Mouse (Mus musculus): ENCODE data around the gene Rfc5.
"Not testable (repeated sequence)": the region's sequence is repeated elsewhere in the genome, so short reads cannot be mapped to it uniquely, and the experiment has no call there.

The Rfc5 gene

DNA sequence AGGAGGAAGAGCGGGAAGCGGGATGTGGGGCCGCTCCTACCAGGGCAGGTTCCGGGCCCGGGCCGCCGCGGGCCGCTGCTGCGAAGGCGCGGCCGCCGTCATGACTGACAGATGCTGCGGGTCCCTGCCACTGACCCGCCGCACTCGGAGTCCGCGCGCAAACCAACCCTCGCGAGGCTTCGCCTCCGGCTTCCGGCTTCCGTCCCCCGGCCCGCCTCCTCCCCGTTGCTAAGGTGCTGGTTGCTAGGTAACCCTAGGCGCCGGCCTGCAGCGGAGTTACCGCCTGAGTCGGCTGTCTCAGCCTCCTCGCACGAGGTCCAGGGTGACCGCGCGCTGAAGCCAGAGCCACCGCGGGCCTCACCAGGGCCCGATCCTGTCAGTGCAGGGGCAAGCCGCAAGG, at the start of gene Rfc5:
Rfc5 (minus strand) TSS at position 171 of the 400 bp plus-strand sequence.
- in situ Hi-C loops (cut with MboI, MseI): no loop called here

DNA sequence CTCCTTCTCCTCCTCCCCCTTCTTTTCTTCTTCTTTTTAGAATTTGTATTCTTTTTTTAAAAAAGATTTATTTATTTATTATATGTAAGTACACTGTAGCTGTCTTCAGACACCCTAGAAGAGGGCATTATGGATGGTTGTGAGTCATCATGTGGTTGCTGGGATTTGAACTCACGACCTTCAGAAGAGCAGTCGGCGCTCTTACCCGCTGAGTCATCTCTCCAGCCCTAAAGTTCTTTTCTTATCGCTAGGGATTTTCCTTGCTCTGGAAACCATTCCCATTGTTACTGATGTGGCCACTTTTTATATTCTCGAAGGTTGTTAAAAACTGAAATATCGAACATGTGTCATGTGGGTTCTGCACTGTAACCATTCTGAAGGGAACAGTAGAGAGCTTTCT, 44.7 kb upstream of the Rfc5 start:
- in situ Hi-C loops (cut with MboI, MseI): not testable (repeated sequence)

DNA sequence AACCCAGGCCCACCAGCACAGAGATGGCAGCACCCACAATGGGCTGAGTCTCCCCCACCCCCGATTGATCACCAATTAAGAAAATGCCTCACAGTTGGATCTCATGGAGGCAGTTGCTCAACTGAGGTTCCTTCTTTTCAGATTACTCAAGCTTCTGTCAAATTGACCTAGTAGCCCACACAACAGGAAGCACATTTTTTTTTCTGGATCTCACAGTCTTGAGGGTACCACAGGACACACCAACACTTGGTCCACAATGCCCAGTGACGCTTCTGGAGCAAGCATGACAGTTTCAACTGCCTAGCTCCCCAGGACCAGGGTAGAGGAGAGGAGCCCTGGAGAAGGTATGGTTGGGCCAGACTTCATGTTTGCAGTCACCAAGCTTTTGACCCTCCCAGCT, 28.6 kb upstream of the Rfc5 start:
- in situ Hi-C loops (cut with MboI, MseI): no loop called here

GRCm38 (mm10) chr5:117415011-117415912, 26.4 kb upstream of the Rfc5 start:
- in situ Hi-C loops (cut with MboI, MseI): no loop called here

DNA sequence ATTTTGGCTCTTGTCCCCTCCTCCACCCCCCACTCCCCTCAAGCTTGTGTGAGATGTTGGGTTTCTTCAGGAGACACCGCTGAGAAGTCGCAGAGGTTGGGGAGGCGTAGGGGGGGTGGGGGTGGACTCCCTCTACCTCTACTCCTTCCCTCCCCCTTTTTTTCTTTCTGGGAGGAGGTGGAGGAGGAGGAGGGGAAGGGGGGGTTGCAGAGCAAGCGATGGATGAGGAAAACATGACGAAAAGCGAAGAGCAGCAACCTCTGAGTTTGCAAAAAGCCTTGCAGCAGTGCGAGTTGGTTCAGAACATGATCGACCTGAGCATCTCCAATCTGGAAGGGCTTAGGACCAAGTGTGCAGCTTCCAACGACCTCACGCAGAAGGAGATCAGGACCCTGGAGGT, 25.8 kb upstream of the Rfc5 start:
- in situ Hi-C loops (cut with MboI, MseI): loop anchor here in 1 of 2 experiments (5.0 kb wide), 1 partner anchor 52 kb away; no protein-coding TSS in a partner anchor

- in situ Hi-C loops (cut with MboI, MseI): loop anchor here in 1 of 2 experiments (5.0 kb wide), 1 partner anchor 52 kb away; no protein-coding TSS in a partner anchor
Observed at GRCm38 (mm10) chr5:117413507-117414501, 25.0 kb upstream of the Rfc5 start, which contains the start of gene Ksr2. Gene Ksr2 (plus strand): TSS chr5:117414000.

- in situ Hi-C loops (cut with MboI, MseI): loop anchor here in 1 of 2 experiments (5.0 kb wide), 1 partner anchor 102 kb away; no protein-coding TSS in a partner anchor
Observed at GRCm38 (mm10) chr5:117409369-117409768, 20.5 kb upstream of the Rfc5 start.

- in situ Hi-C loops (cut with MboI, MseI): loop anchor here in 1 of 2 experiments (5.0 kb wide), 1 partner anchor 101 kb away; no protein-coding TSS in a partner anchor
Observed at GRCm38 (mm10) chr5:117408216-117408615, 19.4 kb upstream of the Rfc5 start.

DNA sequence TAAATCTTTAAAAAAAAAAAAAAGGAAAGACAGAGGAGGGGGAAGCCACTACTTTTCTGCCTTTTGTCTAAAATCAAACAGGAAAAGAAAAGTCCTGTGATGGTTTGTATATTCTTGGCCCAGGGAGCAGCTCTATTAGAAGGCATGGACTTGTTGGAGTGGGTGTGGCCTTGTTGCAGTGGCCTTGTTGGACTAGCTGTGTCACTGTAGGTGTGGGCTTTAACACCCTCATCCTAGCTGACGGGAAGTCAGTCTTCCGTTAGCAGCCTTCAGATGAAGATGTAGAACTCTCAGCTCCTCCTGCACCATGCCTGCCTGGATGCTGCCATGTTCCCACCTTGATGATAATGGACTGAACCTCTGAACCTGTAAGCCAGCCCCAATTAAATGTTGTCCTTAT, 15.8 kb upstream of the Rfc5 start:
- in situ Hi-C loops (cut with MboI, MseI): loop anchor here in 1 of 2 experiments (5.0 kb wide), 1 partner anchor 97 kb away; no protein-coding TSS in a partner anchor

DNA sequence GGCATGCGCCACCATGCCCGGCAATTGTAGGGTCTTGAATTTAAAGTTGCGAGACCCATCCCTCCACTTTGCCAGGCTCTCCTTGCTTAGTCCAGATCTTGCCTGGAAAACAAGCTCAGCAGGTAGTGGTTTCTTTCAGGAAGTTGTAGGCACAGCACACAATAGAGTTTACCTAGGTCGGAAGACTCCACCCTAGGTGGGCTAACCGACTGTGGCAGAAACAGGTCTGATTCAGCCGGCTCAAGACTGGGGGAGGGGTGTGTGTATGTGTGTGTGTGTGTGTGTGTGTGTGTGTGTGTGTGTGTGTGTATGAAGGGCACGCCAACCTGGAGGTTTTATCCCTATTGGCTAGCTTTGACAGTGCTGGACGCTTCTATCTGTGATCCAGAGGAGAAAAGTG, 14.8 kb upstream of the Rfc5 start:
- in situ Hi-C loops (cut with MboI, MseI): no loop called here

DNA sequence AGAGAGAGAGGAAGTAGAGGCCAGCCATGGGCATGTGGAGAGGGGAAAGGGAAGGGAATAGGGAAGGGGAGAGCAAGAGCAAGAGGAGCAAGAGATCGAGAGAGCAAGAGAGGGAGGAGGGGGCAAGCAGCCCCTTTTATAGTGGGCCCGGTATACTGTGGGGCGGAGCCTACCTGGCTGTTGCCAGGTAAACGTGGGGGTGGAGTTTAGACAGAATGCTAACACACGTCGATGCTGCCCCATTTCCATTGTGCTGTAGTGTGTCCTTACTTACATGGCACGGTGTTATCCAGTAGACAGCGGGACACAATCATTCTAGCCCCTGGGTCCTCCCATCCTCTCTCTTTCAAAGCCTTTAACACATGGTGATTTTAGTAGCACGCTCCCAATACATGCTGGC, 10.4 kb upstream of the Rfc5 start:
- in situ Hi-C loops (cut with MboI, MseI): loop anchor here in 1 of 2 experiments (10.0 kb wide), 1 partner anchor 274 kb away; the partner anchor contains the start of gene Taok3

GRCm38 (mm10) chr5:117398007-117398550, 9.2 kb upstream of the Rfc5 start:
- in situ Hi-C loops (cut with MboI, MseI): loop anchor here in 1 of 2 experiments (10.0 kb wide), 1 partner anchor 273 kb away; the partner anchor contains the start of gene Taok3

DNA sequence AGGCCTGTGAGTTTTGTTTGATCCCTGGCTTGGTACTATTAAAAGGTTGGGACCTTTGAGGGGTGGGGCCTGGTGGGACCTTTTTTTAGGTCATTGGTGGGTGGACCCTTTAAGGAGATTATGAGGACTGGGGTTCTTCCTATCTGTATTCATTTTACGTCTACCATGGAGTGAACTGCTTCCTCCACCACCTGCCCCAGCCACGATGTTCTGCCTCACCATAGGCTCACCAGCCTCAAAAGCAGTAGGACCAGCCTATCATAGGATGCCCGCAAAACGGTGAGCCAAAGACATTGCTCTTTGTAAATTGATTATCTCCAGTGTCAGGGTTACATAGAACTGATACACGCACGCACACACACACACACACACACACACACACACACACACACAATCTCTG, 8.5 kb upstream of the Rfc5 start:
- in situ Hi-C loops (cut with MboI, MseI): loop anchor here in 1 of 2 experiments (10.0 kb wide), 1 partner anchor 273 kb away; the partner anchor contains the start of gene Taok3

- in situ Hi-C loops (cut with MboI, MseI): loop anchor here in 1 of 2 experiments (10.0 kb wide), 1 partner anchor 272 kb away; the partner anchor contains the start of gene Taok3
Observed at GRCm38 (mm10) chr5:117396596-117397014, 7.8 kb upstream of the Rfc5 start.

GRCm38 (mm10) chr5:117395834-117396233, 7.0 kb upstream of the Rfc5 start:
- in situ Hi-C loops (cut with MboI, MseI): loop anchor here in 1 of 2 experiments (10.0 kb wide), 1 partner anchor 271 kb away; the partner anchor contains the start of gene Taok3

DNA sequence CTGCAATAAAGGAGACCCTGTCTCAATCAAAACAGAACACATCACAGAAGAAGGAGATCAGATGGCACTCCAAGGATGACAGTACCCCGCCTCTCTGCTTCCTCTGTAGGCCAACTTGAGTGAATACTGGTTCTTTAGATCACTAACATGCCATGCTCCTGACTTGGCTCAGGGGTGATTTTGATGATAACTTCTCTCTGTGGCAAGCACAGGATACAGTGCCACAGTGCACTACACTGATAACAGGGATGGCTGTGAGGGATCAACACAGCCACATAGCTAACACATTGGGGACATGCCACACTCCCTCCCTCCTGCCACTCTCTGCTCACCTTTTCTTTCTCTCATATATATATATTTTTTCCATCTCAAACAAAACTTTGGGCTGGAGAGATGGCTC, 2.0 kb upstream of the Rfc5 start:
- in situ Hi-C loops (cut with MboI, MseI): loop anchor here in 1 of 2 experiments (10.0 kb wide), 1 partner anchor 266 kb away; the partner anchor contains the start of gene Taok3

DNA sequence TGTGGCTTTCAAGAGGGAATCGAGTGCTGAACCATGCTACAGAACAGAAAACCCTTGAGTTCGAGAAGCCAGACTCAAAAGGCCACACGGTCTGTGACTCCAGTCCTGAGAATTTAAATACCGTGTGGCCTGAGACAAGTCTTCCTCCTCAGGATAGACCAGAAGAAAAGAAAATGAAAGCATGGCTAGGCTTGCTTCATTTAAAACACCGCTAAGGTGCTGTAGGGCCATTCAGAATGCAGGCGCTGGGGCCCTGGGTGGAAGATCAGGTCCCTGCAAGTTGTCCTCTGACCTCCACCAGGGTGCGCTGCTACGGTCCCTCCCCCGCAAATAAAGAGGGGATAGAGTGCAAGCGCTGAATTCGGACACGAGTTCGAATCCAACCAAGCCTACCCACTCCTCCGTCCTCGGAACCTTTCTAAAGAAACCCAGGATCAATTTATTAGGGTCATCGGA, 523 bp downstream of the Rfc5 start:
- in situ Hi-C loops (cut with MboI, MseI): no loop called here

- in situ Hi-C loops (cut with MboI, MseI): no loop called here
Observed at GRCm38 (mm10) chr5:117383198-117383597, 5.6 kb downstream of the Rfc5 start.

GRCm38 (mm10) chr5:117381785-117382184, 7.1 kb downstream of the Rfc5 start:
- in situ Hi-C loops (cut with MboI, MseI): no loop called here

DNA sequence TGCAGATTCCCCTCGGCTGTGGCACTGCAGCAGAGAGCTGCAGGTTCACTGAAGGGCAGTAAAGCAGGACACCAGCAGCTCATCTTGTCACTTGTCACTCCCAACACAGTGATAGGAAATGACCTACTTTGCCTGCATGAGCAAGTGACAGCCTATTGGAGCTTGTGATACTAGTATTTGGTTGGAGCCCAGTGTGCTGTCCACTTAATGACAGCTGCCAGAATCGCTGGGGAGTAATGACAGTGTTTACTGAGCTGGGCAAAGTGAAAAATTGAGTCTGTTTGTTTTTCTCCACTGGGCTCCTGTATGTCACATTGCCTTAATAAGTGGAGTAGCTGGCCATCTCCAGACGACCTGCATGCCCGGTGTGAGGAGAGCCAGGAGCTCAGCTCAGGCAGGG, 8.6 kb downstream of the Rfc5 start:
- in situ Hi-C loops (cut with MboI, MseI): no loop called here
